Mouse (Mus musculus) heart, embryonic 12.5 days (tissue): ENCODE data around the gene Neb. TPM values are rescaled to one million over a fixed set of nuclear protein-coding genes. Genes with fewer than 3 reads are reported as not detected.
A peak's percentile ranks its signal among the peaks of the same experiment; 100 is the strongest.

ENCODE experiments used
- ATAC-seq: fragments of 200-750 bp; cut with Nextera tagmentation; 2 replicates; pipeline ENCODE4 v1.8.0; 2017; ENCODE audit warnings: moderate TSS enrichment, moderate library complexity; ENCODE audit not compliant: insufficient number of reproducible peaks, low FRiP score
- H3K27ac ChIP-seq: fragments of 300-500 bp; sonication (generic); 2 replicates; pipeline ENCODE4 v1.5.1; 2016; ENCODE audit warnings: mild to moderate bottlenecking, moderate library complexity; ENCODE audit not compliant: poor library complexity, severe bottlenecking
- H3K27me3 ChIP-seq: fragments of 300-500 bp; sonication (generic); replicated peaks from 2 replicates; pipeline ENCODE4 v1.6.1; 2016; ENCODE audit warnings: mild to moderate bottlenecking, moderate library complexity
- H3K36me3 ChIP-seq: fragments of 300-500 bp; sonication (generic); 2 replicates; pipeline ENCODE4 v1.6.1; 2016; ENCODE audit warnings: mild to moderate bottlenecking, moderate library complexity
- H3K4me1 ChIP-seq: fragments of 300-500 bp; sonication (generic); replicated peaks from 2 replicates; pipeline ENCODE4 v1.6.1; 2016; ENCODE audit warnings: mild to moderate bottlenecking
- H3K4me2 ChIP-seq: fragments of 300-500 bp; sonication (generic); 2 replicates; pipeline ENCODE4 v1.6.1; 2016; ENCODE audit warnings: mild to moderate bottlenecking, moderate library complexity
- H3K4me3 ChIP-seq: fragments of 300-500 bp; sonication (generic); 2 replicates; pipeline ENCODE4 v1.5.1; 2016; ENCODE audit warnings: mild to moderate bottlenecking
- H3K9ac ChIP-seq: fragments of 300-500 bp; sonication (generic); 2 replicates; pipeline ENCODE4 v1.6.1; 2016; ENCODE audit warnings: mild to moderate bottlenecking, moderate library complexity
- H3K9me3 ChIP-seq: fragments of 300-500 bp; sonication (generic); replicated peaks from 2 replicates; pipeline ENCODE4 v1.6.1; 2016; ENCODE audit warnings: mild to moderate bottlenecking, moderate library complexity
- WGBS: fragments of 180-500 bp; shearing (Covaris S2); methylation state at CpG from one replicate; pipeline ENCODE4 v1.1.7; 2016; 5-methylcytosine and 5-hydroxymethylcytosine counted together
- polyA plus RNA-seq: library from polyadenylated mRNA; unstranded; fragments of >200 nt; fragmentation: Nextera tagmentation; extraction: Ambion mirVana; gene quantifications from 2 replicates; pipeline ENCODE4 v1.2.1, GENCODE M21; 2016

The Neb gene
- polyA plus RNA-seq, 1 experiment from 2014 or later, result 2.0 TPM

GRCm38 (mm10) chr2:52374706-52375105, 3.6 kb downstream of the Neb start:
- WGBS, result 81% methylated on average over 6 of the region's 6 CpGs
- no peaks in the 10 kb centered on the region for H3K27me3 ChIP-seq
- no peak for ATAC-seq

GRCm38 (mm10) chr2:52372480-52372879, 5.8 kb downstream of the Neb start:
- H3K4me3 ChIP-seq, result no peak overlapping the region
- no peak overlapping the region for H3K9ac ChIP-seq
- WGBS, result 72% methylated on average over 6 of the region's 6 CpGs
- no peaks in the 10 kb centered on the region; the same call in 1 of the 2 replicates for H3K27me3 ChIP-seq
- no peaks in the 10 kb centered on the region for H3K36me3 ChIP-seq
- H3K27ac ChIP-seq, result no peak overlapping the region
- no peak for ATAC-seq
- H3K9me3 ChIP-seq, result no peaks in the 10 kb centered on the region
- H3K4me1 ChIP-seq, result peaks cover 10% of the 10 kb centered on the region
- no peak overlapping the region for H3K4me2 ChIP-seq

More at GRCm38 (mm10) chr2:52374706-52375105, 3.6 kb downstream of the Neb start:
- Histone ChIP-seq H3K27ac (no peak overlapping the region), H3K36me3 (no peaks in the 10 kb centered on the region), H3K4me1 (peaks cover 6% of the 10 kb centered on the region), H3K9ac (no peak overlapping the region), H3K4me2 (no peak overlapping the region), H3K4me3 (no peak overlapping the region), H3K9me3 (no peaks in the 10 kb centered on the region)

GRCm38 (mm10) chr2:52372080-52372479, 6.2 kb downstream of the Neb start:
- peaks cover 14% of the 10 kb centered on the region for H3K4me1 ChIP-seq
- H3K27me3 ChIP-seq, result no peaks in the 10 kb centered on the region; the same call in 1 of the 2 replicates
- H3K36me3 ChIP-seq, result no peaks in the 10 kb centered on the region
- H3K27ac ChIP-seq, result no peak overlapping the region
- no peak overlapping the region for H3K4me2 ChIP-seq
- no peak for ATAC-seq
- WGBS, result 79% methylated on average over 4 of the region's 4 CpGs
- H3K9ac ChIP-seq, result no peak overlapping the region
- no peak overlapping the region for H3K4me3 ChIP-seq
- H3K9me3 ChIP-seq, result no peaks in the 10 kb centered on the region

- peaks cover 21% of the 10 kb centered on the region for H3K4me1 ChIP-seq
- peak; percentile 53; the same call in 1 of the 2 replicates for ATAC-seq
- no peaks in the 10 kb centered on the region for H3K9me3 ChIP-seq
- H3K27ac ChIP-seq, result peak overlapping the region; percentile 44; the same call in 1 of the 2 replicates
- no peaks in the 10 kb centered on the region; the same call in 1 of the 2 replicates for H3K27me3 ChIP-seq
- H3K9ac ChIP-seq, result no peak overlapping the region
- H3K4me2 ChIP-seq, result no peak overlapping the region
- no peaks in the 10 kb centered on the region for H3K36me3 ChIP-seq
- no peak overlapping the region for H3K4me3 ChIP-seq
- 29% methylated on average over 2 of the region's 2 CpGs for WGBS
Observed at GRCm38 (mm10) chr2:52371066-52371465, 7.2 kb downstream of the Neb start.

GRCm38 (mm10) chr2:52369622-52370021, 8.7 kb downstream of the Neb start:
- H3K36me3 ChIP-seq, result no peaks in the 10 kb centered on the region
- WGBS, result 86% methylated on average over 6 of the region's 6 CpGs
- no peak overlapping the region for H3K4me2 ChIP-seq
- H3K27me3 ChIP-seq, result no peaks in the 10 kb centered on the region; the same call in 1 of the 2 replicates
- no peak overlapping the region for H3K27ac ChIP-seq
- no peak for ATAC-seq
- peaks cover 21% of the 10 kb centered on the region for H3K4me1 ChIP-seq
- no peak overlapping the region for H3K4me3 ChIP-seq
- H3K9ac ChIP-seq, result no peak overlapping the region
- H3K9me3 ChIP-seq, result no peaks in the 10 kb centered on the region

GRCm38 (mm10) chr2:52367665-52368064, 10.6 kb downstream of the Neb start:
- 79% methylated on average over 5 of the region's 5 CpGs for WGBS

GRCm38 (mm10) chr2:52367248-52367647, 11.0 kb downstream of the Neb start:
- peak overlapping the region; percentile 15; the same call in 1 of the 2 replicates for H3K4me3 ChIP-seq
- ATAC-seq, result no peak
- no peaks in the 10 kb centered on the region for H3K9me3 ChIP-seq
- no peaks in the 10 kb centered on the region for H3K36me3 ChIP-seq
- peak overlapping the region; percentile 31; the same call in 1 of the 2 replicates for H3K9ac ChIP-seq
- H3K4me1 ChIP-seq, result peaks cover 21% of the 10 kb centered on the region
- H3K27me3 ChIP-seq, result no peaks in the 10 kb centered on the region; the same call in 1 of the 2 replicates
- no peak overlapping the region for H3K27ac ChIP-seq
- peak overlapping the region; percentile 57 for H3K4me2 ChIP-seq
- WGBS, result 30% methylated on average over 13 of the region's 13 CpGs

More at GRCm38 (mm10) chr2:52367665-52368064, 10.6 kb downstream of the Neb start:
- H3K27me3 ChIP-seq, result no peaks in the 10 kb centered on the region; the same call in 1 of the 2 replicates
- peaks cover 21% of the 10 kb centered on the region for H3K4me1 ChIP-seq
- no peak overlapping the region for H3K27ac ChIP-seq
- no peaks in the 10 kb centered on the region for H3K36me3 ChIP-seq
- ATAC-seq, result 0 out of 2 replicates have a peak, but pooled peaks have one; percentile 48
- no peak overlapping the region for H3K9ac ChIP-seq
- no peaks in the 10 kb centered on the region for H3K9me3 ChIP-seq
- H3K4me2 ChIP-seq, result peak overlapping the region; percentile 57
- H3K4me3 ChIP-seq, result no peak overlapping the region

GRCm38 (mm10) chr2:52361086-52361485, 17.2 kb downstream of the Neb start:
- peaks cover 8% of the 10 kb centered on the region for H3K4me1 ChIP-seq
- no peak overlapping the region for H3K9ac ChIP-seq
- no peaks in the 10 kb centered on the region for H3K9me3 ChIP-seq
- no peak overlapping the region for H3K4me3 ChIP-seq
- H3K27me3 ChIP-seq, result no peaks in the 10 kb centered on the region
- H3K27ac ChIP-seq, result no peak overlapping the region
- WGBS, result 80% methylated on average over 9 of the region's 9 CpGs
- ATAC-seq, result no peak
- H3K4me2 ChIP-seq, result no peak overlapping the region
- H3K36me3 ChIP-seq, result no peaks in the 10 kb centered on the region

GRCm38 (mm10) chr2:52359722-52360121, 18.6 kb downstream of the Neb start:
- Histone ChIP-seq H3K4me3 (no peak overlapping the region), H3K4me1 (peaks cover 8% of the 10 kb centered on the region), H3K4me2 (no peak overlapping the region), H3K9ac (no peak overlapping the region), H3K9me3 (no peaks in the 10 kb centered on the region), H3K27me3 (no peaks in the 10 kb centered on the region), H3K27ac (no peak overlapping the region), H3K36me3 (no peaks in the 10 kb centered on the region)
- no peak for ATAC-seq
- 82% methylated on average over 1 of the region's 1 CpGs for WGBS

GRCm38 (mm10) chr2:52358156-52358555, 20.1 kb downstream of the Neb start:
- no peak overlapping the region for H3K4me2 ChIP-seq
- no peaks in the 10 kb centered on the region for H3K36me3 ChIP-seq
- H3K9me3 ChIP-seq, result no peaks in the 10 kb centered on the region
- H3K9ac ChIP-seq, result no peak overlapping the region
- H3K27ac ChIP-seq, result no peak overlapping the region
- no peak overlapping the region for H3K4me3 ChIP-seq
- no peaks in the 10 kb centered on the region for H3K27me3 ChIP-seq
- peaks cover 8% of the 10 kb centered on the region for H3K4me1 ChIP-seq
- no peak for ATAC-seq
- WGBS, result 67% methylated on average over 5 of the region's 5 CpGs

- no peaks in the 10 kb centered on the region for H3K27me3 ChIP-seq
- H3K9ac ChIP-seq, result no peak overlapping the region
- H3K27ac ChIP-seq, result no peak overlapping the region
- WGBS, result 78% methylated on average over 1 of the region's 1 CpGs
- no peak for ATAC-seq
- H3K36me3 ChIP-seq, result no peaks in the 10 kb centered on the region
- no peaks in the 10 kb centered on the region for H3K4me1 ChIP-seq
- peaks cover 5% of the 10 kb centered on the region; the same call in 1 of the 2 replicates for H3K9me3 ChIP-seq
- no peak overlapping the region for H3K4me3 ChIP-seq
- H3K4me2 ChIP-seq, result no peak overlapping the region
Observed at GRCm38 (mm10) chr2:52351029-52351428, 27.2 kb downstream of the Neb start.

- 74% methylated on average over 7 of the region's 7 CpGs for WGBS
- no peak overlapping the region for H3K9ac ChIP-seq
- no peaks in the 10 kb centered on the region for H3K9me3 ChIP-seq
- no peak for ATAC-seq
- H3K4me2 ChIP-seq, result no peak overlapping the region
- H3K27ac ChIP-seq, result no peak overlapping the region
- no peaks in the 10 kb centered on the region for H3K4me1 ChIP-seq
- H3K36me3 ChIP-seq, result no peaks in the 10 kb centered on the region
- no peak overlapping the region for H3K4me3 ChIP-seq
- H3K27me3 ChIP-seq, result no peaks in the 10 kb centered on the region
Observed at GRCm38 (mm10) chr2:52340990-52341389, 37.3 kb downstream of the Neb start.
